Mouse (Mus musculus): ENCODE measurements around the gene Phactr2. TPM values are rescaled to one million over a fixed set of nuclear protein-coding genes. Genes with fewer than 3 reads are reported as not detected.

The Phactr2 gene
- polyA plus RNA-seq, 1 experiment from 2014 or later, result 13.2 TPM

DNA sequence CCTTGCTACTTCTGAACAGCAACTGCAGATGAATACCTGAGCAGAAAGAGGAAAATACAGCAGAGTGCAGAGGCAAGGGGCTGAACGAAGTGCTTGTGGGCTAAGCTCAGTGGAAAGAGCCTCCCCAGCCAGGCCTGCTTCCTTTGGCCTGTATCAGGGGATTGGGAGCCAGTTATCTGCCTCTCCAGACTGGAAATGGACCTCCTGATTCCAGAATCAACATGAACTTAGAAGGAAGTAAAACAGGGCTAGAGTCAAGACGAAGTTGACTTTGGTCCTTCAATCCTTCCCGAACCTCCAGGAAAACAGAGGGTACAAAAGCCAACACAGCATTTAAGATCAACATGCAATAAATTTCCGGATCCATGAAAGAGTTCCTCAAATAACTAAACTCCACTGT is 236.0 kb downstream of the Phactr2 start:
- no peak overlapping the region for H3K4me3 ChIP-seq
- H3K9me3 ChIP-seq, result no peaks in the 10 kb centered on the region
- H3K4me1 ChIP-seq, result peaks cover 2% of the 10 kb centered on the region
- H3K36me3 ChIP-seq, result 0 out of 2 replicates have a peak, but pooled peaks cover 5% of the 10 kb centered on the region
- no peak overlapping the region for H3K27ac ChIP-seq
- H3K9ac ChIP-seq, result no peak overlapping the region
- ATAC-seq (ENCODE audit: low FRiP score, low read depth), result no peak
- H3K4me2 ChIP-seq (replicated peaks), result no peak overlapping the region
- no peaks in the 10 kb centered on the region for H3K27me3 ChIP-seq (replicated peaks)
- 84% methylated on average over 4 of the region's 4 CpGs for WGBS

DNA sequence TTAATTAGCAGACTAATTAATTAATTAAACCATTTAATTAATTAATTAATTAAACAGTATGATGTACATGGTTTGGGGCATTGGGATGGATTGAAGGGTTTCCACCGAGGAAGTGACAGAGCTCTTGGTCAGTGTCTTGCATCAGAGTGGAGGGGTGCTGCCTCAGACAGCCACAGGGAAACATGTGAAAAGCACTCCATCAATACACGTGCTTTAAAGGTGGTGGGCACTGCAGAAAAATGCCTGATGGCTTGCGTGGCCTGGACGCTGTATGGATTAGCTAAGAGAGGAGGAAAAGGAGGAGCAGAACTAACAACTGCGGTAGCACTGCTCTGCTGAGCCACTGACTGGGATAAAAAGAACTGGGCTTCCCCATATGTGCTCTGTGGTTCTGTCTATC is 237.3 kb downstream of the Phactr2 start:
- H3K27ac ChIP-seq, result no peak overlapping the region
- H3K9me3 ChIP-seq, result no peaks in the 10 kb centered on the region
- 90% methylated on average over 5 of the region's 5 CpGs for WGBS
- peaks cover 7% of the 10 kb centered on the region for H3K4me1 ChIP-seq
- no peak overlapping the region for H3K9ac ChIP-seq
- no peak overlapping the region for H3K4me3 ChIP-seq
- ATAC-seq (ENCODE audit: low FRiP score, low read depth), result no peak
- no peaks in the 10 kb centered on the region for H3K27me3 ChIP-seq (replicated peaks)
- H3K4me2 ChIP-seq (replicated peaks), result no peak overlapping the region
- H3K36me3 ChIP-seq, result 0 out of 2 replicates have a peak, but pooled peaks cover 5% of the 10 kb centered on the region

DNA sequence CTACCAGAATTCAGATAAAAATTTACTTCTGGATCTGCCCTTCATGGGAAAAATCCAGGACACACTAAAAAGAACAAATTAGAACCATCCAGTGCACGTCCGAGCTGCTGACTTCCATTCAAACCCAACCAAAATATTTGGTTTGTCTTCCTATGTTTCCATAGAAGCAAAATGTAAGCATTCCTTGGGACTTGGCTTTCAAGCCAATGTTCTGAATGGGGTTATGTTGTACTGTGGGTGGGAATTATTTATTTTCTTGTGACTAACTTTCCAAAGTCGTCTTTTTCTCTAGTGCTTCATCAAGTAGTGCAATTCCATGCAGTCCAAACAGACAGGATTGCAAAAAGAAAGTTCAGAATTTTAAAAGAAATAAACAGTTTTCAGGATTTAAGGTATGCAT is 239.7 kb downstream of the Phactr2 start:
- no peak for ATAC-seq (ENCODE audit: low FRiP score, low read depth)
- Histone ChIP-seq H3K4me2 (replicated peaks) (no peak overlapping the region), H3K27me3 (replicated peaks) (no peaks in the 10 kb centered on the region), H3K27ac (no peak overlapping the region), H3K9ac (no peak overlapping the region), H3K4me1 (peaks cover 7% of the 10 kb centered on the region), H3K9me3 (no peaks in the 10 kb centered on the region), H3K36me3 (0 out of 2 replicates have a peak, but pooled peaks cover 5% of the 10 kb centered on the region), H3K4me3 (no peak overlapping the region)
- WGBS, result 68% methylated on average over 3 of the region's 3 CpGs

DNA sequence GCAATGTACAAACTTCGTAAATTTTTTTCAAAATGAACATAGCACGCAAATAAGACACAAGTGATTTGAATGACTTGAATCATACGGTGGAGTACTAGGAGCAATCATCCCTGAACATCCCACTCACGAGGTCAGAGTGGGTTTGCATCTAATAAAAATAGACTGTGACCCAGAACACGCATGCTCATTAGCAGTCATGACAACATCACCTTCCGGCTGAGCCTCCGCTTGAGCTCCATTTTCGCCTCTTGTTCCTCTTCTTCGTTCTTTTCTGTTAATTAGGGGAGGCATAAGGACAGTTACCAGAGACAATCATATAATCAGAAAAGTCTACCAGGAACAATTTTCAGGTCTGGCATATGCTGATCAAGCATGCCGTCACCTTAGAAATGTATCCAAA is 240.3 kb downstream of the Phactr2 start:
- Histone ChIP-seq H3K4me2 (replicated peaks) (no peak overlapping the region), H3K9ac (no peak overlapping the region), H3K36me3 (0 out of 2 replicates have a peak, but pooled peaks cover 5% of the 10 kb centered on the region), H3K4me1 (peaks cover 7% of the 10 kb centered on the region), H3K27ac (no peak overlapping the region), H3K4me3 (no peak overlapping the region), H3K9me3 (no peaks in the 10 kb centered on the region), H3K27me3 (replicated peaks) (no peaks in the 10 kb centered on the region)
- 72% methylated on average over 10 of the region's 10 CpGs for WGBS
- ATAC-seq (ENCODE audit: low FRiP score, low read depth), result no peak

DNA sequence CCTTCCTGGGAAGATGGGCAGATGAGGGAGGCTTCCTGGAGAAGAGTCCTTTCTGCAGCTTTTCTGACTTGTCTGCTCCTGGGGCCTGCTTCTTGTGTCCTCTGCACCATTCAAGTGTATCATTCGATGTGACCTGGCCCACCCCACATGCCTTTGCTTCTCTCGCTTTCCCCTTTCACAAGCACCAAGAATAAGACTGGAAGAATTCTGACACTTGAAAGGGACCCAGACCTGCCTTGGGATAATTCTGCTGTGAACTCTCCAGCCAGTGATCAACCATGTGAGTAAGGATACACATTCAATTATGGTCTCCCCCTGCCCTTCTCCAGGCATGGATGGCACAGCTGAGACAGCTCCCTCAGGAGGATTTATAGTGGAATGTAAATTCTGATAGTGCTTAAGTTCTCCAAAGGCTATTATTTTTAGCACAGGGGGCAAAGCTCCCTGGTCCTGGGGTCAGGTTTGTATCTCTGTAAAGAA is 241.0 kb downstream of the Phactr2 start:
- no peak for ATAC-seq (ENCODE audit: low FRiP score, low read depth)
- Histone ChIP-seq H3K27ac (no peak overlapping the region), H3K4me2 (replicated peaks) (no peak overlapping the region), H3K4me1 (peaks cover 7% of the 10 kb centered on the region), H3K9me3 (no peaks in the 10 kb centered on the region), H3K27me3 (replicated peaks) (no peaks in the 10 kb centered on the region), H3K4me3 (no peak overlapping the region), H3K9ac (no peak overlapping the region), H3K36me3 (0 out of 2 replicates have a peak, but pooled peaks cover 5% of the 10 kb centered on the region)
- WGBS, result 51% methylated on average over 2 of the region's 2 CpGs

DNA sequence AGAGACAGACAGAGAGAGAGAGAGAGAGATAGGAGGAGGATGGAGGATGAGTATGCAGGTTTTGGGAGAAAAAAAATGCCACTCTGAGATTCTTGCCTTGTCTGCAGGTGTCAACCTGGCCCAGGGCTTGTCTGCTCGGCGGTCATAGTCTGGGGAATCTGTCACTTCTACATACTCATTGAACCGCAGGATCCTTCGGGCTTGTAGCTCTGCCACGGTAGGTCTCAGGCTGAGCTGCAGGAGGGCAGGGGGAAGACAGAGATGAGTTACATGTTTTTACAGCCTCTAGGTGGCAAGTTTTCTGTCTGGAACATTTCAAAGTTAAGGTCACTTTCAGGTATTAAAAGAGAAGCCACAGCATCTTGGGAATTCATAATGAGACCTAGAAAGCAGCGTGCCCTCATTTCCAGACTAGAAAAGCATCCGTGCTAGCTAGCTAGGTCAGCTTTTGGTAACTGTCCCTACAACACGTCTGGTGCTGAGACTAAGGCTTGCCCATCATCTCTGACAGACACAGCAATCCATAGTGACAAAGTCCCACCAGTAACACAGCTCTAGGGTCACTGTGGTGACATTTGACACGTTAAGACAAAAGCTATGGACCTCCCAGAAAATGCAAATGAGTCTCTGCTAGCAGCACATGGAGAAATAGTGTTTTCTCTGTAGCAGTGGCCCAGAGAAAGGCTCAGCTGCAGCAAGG is 241.6 kb downstream of the Phactr2 start:
- no peak for ATAC-seq (ENCODE audit: low FRiP score, low read depth)
- Histone ChIP-seq H3K27ac (no peak overlapping the region), H3K4me1 (peaks cover 7% of the 10 kb centered on the region), H3K36me3 (no peaks in the 10 kb centered on the region), H3K4me3 (no peak overlapping the region), H3K9me3 (no peaks in the 10 kb centered on the region), H3K27me3 (replicated peaks) (no peaks in the 10 kb centered on the region), H3K9ac (no peak overlapping the region), H3K4me2 (replicated peaks) (no peak overlapping the region)
- 57% methylated on average over 9 of the region's 9 CpGs for WGBS

DNA sequence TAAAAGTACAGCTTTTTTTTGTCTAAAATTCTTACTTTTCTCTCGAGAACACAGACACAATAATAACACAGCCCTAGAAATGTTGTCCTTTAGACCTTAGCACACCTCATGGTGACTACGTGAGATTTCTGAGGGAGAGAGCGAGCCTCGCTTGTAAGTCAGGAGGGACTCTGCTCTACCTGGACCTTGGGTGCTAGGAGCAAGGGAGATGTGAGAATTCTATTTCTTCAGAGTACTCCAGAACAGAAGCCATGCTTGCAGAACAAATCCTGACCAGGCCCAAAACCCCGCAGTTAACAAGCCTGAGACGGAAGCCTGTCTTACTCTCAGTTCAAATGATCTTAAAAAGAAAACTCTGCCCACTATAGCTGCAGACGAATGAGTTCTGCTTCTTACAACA is 243.5 kb downstream of the Phactr2 start:
- Histone ChIP-seq H3K27ac (no peak overlapping the region), H3K27me3 (replicated peaks) (no peaks in the 10 kb centered on the region), H3K4me1 (peaks cover 7% of the 10 kb centered on the region), H3K4me3 (no peak overlapping the region), H3K9me3 (no peaks in the 10 kb centered on the region), H3K4me2 (replicated peaks) (no peak overlapping the region), H3K36me3 (no peaks in the 10 kb centered on the region), H3K9ac (no peak overlapping the region)
- WGBS, result 90% methylated on average over 7 of the region's 7 CpGs
- ATAC-seq (ENCODE audit: low FRiP score, low read depth), result no peak

DNA sequence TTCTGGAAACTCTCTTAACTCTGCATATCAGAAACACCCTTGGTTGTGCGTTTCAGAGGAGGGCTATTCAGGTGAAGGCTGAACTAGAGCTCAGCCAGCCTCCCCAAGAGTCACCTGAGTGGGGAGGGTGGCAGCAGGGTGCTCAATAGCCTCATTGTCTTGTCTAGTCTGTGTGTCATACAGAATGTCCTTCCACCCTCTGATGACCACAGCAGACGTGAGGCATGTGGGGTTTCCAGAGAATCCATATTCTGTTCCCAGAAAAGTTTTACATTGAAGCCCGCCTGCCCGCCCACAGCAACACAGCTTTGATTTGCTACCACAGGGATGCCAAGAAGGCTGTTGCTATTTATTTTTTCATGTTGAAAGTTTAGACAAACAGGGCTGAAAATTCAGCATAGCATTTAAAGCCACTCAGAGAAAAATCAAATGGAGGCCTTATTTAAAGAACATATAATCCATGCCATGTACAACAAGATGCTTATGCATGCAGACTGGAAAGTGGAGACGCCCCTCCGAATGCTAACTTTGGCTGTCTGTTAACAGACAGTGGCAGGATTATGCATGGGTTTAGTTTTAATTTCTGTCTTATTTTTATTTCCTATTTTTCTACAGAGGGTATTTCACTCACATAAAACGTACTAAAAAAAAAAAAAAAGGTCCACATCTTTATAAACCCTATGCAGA is 248.7 kb downstream of the Phactr2 start:
- no peak overlapping the region for H3K9ac ChIP-seq
- no peak overlapping the region for H3K4me2 ChIP-seq (replicated peaks)
- no peaks in the 10 kb centered on the region for H3K9me3 ChIP-seq
- H3K36me3 ChIP-seq, result no peaks in the 10 kb centered on the region
- H3K4me3 ChIP-seq, result no peak overlapping the region
- H3K27me3 ChIP-seq (replicated peaks), result no peaks in the 10 kb centered on the region
- H3K27ac ChIP-seq, result no peak overlapping the region
- H3K4me1 ChIP-seq, result no peaks in the 10 kb centered on the region
- 85% methylated on average over 7 of the region's 7 CpGs for WGBS
- no peak for ATAC-seq (ENCODE audit: low FRiP score, low read depth)

DNA sequence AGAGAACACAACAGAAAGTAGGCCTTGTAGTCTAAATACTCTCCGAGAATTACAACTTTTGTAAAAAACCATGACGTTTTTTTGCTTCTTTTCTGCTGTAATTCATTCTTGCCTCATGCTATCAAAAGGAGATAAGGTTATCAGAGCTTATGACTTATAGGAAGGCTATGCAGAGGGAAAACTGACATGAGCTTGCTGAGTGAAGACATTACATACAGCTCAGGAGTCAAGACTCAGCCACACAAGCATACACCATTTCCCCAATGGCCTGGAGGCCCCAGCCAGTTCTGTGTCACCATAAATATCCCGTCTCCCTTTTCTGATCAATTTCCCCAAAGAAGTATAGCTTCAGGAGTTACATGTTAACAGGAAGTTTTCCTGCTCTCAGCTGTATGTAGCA is 252.1 kb downstream of the Phactr2 start:
- no peak for ATAC-seq (ENCODE audit: low FRiP score, low read depth)
- H3K4me1 ChIP-seq, result peaks cover 5% of the 10 kb centered on the region; the same call in 1 of the 2 replicates
- H3K9me3 ChIP-seq, result no peaks in the 10 kb centered on the region
- no peak overlapping the region for H3K27ac ChIP-seq
- no peak overlapping the region for H3K4me3 ChIP-seq
- no peak overlapping the region for H3K4me2 ChIP-seq (replicated peaks)
- H3K36me3 ChIP-seq, result no peaks in the 10 kb centered on the region
- no peak overlapping the region for H3K9ac ChIP-seq
- WGBS, result 91% methylated on average over 3 of the region's 3 CpGs
- no peaks in the 10 kb centered on the region for H3K27me3 ChIP-seq (replicated peaks)

DNA sequence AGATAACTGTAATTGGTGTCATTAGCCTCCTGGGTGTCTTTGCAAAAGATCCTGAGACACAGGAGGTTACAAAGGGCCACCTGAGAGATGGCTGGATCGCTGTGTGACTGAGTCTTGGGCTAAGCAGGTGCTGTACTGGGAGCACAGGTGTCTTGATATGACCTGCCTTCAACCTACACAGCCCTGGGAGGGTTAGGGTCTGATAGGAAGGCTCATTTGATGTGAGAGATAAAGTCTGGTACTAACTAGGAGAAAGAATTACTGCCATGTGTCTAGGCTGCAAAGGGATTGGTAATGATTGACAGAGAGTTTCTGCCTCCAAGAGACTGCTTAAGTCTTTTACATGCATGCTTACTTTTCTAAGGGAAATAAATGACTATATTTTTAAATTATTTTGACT is 254.2 kb downstream of the Phactr2 start:
- Histone ChIP-seq H3K27me3 (replicated peaks) (no peaks in the 10 kb centered on the region), H3K9ac (no peak overlapping the region), H3K4me2 (replicated peaks) (no peak overlapping the region), H3K36me3 (no peaks in the 10 kb centered on the region), H3K9me3 (no peaks in the 10 kb centered on the region), H3K27ac (no peak overlapping the region), H3K4me3 (no peak overlapping the region), H3K4me1 (peaks cover 5% of the 10 kb centered on the region; the same call in 1 of the 2 replicates)
- ATAC-seq (ENCODE audit: low FRiP score, low read depth), result no peak
- WGBS, result 42% methylated on average over 1 of the region's 1 CpGs

DNA sequence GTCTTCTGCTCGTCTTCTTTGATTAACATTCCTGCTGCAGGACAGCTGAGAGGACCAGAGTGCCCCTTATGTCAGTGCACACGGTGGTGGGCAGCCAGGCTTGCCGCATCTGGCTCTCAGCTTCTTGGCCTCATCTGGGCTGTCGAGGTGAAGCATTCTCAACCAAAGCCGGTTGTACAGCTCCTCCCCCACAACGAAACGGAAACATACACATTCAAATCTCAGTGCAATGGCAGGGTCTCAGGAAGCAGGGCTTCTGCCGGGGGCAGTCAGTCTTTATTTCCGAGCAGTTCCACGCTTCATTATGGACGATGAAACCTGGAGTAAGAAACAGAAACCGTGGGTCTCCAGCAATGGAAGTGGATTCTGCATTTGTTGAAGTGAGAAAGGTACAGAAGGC is 260.3 kb downstream of the Phactr2 start:
- Histone ChIP-seq H3K27me3 (replicated peaks) (no peaks in the 10 kb centered on the region), H3K27ac (no peak overlapping the region), H3K9me3 (no peaks in the 10 kb centered on the region), H3K4me1 (peaks cover 5% of the 10 kb centered on the region; the same call in 1 of the 2 replicates), H3K4me2 (replicated peaks) (no peak overlapping the region), H3K4me3 (no peak overlapping the region), H3K9ac (no peak overlapping the region), H3K36me3 (no peaks in the 10 kb centered on the region; the same call in 1 of the 2 replicates)
- 85% methylated on average over 12 of the region's 12 CpGs for WGBS
- ATAC-seq (ENCODE audit: low FRiP score, low read depth), result no peak

DNA sequence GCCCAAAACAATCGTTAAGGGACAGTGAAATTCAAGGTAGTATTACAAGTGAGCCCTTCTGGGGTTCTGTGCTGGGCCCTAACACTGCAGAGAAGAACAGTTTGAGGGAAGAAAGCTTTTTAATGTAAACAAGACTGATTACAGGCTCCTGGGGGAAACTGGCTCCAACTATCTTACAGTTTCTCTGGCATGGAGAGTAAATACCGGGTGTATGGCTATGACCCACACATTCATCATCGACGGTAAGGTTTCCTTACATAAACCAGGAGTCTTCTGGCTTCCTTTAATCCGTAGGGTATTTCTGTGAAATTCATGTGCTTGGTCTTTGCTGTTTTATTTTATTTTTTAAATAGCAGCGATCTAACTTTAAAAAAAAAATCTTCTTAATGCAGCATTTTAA is 261.4 kb downstream of the Phactr2 start:
- 85% methylated on average over 6 of the region's 6 CpGs for WGBS
- Histone ChIP-seq H3K27me3 (replicated peaks) (no peaks in the 10 kb centered on the region), H3K27ac (no peak overlapping the region), H3K36me3 (no peaks in the 10 kb centered on the region; the same call in 1 of the 2 replicates), H3K4me3 (no peak overlapping the region), H3K4me1 (peaks cover 5% of the 10 kb centered on the region; the same call in 1 of the 2 replicates), H3K4me2 (replicated peaks) (no peak overlapping the region), H3K9me3 (no peaks in the 10 kb centered on the region), H3K9ac (no peak overlapping the region)
- no peak for ATAC-seq (ENCODE audit: low FRiP score, low read depth)
